Mouse (Mus musculus) forebrain, embryonic 14.5 days (tissue): ENCODE data around the gene Zfp109. TPM values are rescaled to one million over a fixed set of nuclear protein-coding genes. Genes with fewer than 3 reads are reported as not detected.

Experiments used
- ATAC-seq: fragments of 200-750 bp; cut with Nextera tagmentation; 2 replicates; pipeline ENCODE4 v1.8.0; 2017; ENCODE audit warnings: mild to moderate bottlenecking, moderate library complexity
- DNase-seq: peaks from one replicate; pipeline ENCODE4 v3.0.0-alpha.2; 2015; ENCODE audit warnings: low spot score
- H3K27ac ChIP-seq: fragments of 300-500 bp; sonication (generic); 2 replicates; pipeline ENCODE4 v1.5.1; 2014; ENCODE audit warnings: low read depth, mild to moderate bottlenecking, control low read depth, low read length, moderate library complexity
- H3K27me3 ChIP-seq: fragments of 300-500 bp; sonication (generic); replicated peaks from 2 replicates; pipeline ENCODE4 v1.6.1; 2014; ENCODE audit warnings: low read length, control low read depth, mixed read lengths; ENCODE audit not compliant: control insufficient read depth, insufficient read depth
- H3K36me3 ChIP-seq: fragments of 300-500 bp; sonication (generic); 2 replicates; pipeline ENCODE4 v1.6.1; 2014; ENCODE audit warnings: low read length, control low read depth; ENCODE audit not compliant: control insufficient read depth, insufficient read depth
- H3K4me1 ChIP-seq: fragments of 300-500 bp; sonication (generic); 2 replicates; pipeline ENCODE4 v1.6.1; 2014; ENCODE audit warnings: antibody characterized with exemption, low read length, control low read depth; ENCODE audit not compliant: control insufficient read depth, insufficient read depth
- H3K4me2 ChIP-seq: fragments of 300-500 bp; sonication (generic); 2 replicates; pipeline ENCODE4 v1.6.1; 2014; ENCODE audit warnings: mild to moderate bottlenecking, control low read depth, low read length
- H3K4me3 ChIP-seq: fragments of 300-500 bp; sonication (generic); 2 replicates; pipeline ENCODE4 v1.5.1; 2014; ENCODE audit warnings: low read depth, low read length, control low read depth
- H3K9ac ChIP-seq: fragments of 300-500 bp; sonication (generic); 2 replicates; pipeline ENCODE4 v1.6.1; 2014; ENCODE audit warnings: mild to moderate bottlenecking, low read length, control low read depth, moderate library complexity
- H3K9me3 ChIP-seq: fragments of 300-500 bp; sonication (generic); replicated peaks from 2 replicates; pipeline ENCODE4 v1.6.1; 2016; ENCODE audit warnings: low read length, control low read depth, mixed read lengths; ENCODE audit not compliant: control insufficient read depth
- WGBS: fragments of 180-500 bp; shearing (Covaris S2); extraction: QIAGEN DNeasy Blood & Tissue Kit; methylation state at CpG from one replicate; pipeline ENCODE4 v1.1.7; 2014; 5-methylcytosine and 5-hydroxymethylcytosine counted together
- polyA plus RNA-seq: library from polyadenylated mRNA; unstranded; fragments of >200 nt; fragmentation: Nextera tagmentation; extraction: Ambion mirVana; gene quantifications from 2 replicates; pipeline ENCODE4 v1.2.1, GENCODE M21; 2014

Zfp109 gene
- polyA plus RNA-seq, 1 experiment from 2014 or later = 2.6 TPM

DNA sequence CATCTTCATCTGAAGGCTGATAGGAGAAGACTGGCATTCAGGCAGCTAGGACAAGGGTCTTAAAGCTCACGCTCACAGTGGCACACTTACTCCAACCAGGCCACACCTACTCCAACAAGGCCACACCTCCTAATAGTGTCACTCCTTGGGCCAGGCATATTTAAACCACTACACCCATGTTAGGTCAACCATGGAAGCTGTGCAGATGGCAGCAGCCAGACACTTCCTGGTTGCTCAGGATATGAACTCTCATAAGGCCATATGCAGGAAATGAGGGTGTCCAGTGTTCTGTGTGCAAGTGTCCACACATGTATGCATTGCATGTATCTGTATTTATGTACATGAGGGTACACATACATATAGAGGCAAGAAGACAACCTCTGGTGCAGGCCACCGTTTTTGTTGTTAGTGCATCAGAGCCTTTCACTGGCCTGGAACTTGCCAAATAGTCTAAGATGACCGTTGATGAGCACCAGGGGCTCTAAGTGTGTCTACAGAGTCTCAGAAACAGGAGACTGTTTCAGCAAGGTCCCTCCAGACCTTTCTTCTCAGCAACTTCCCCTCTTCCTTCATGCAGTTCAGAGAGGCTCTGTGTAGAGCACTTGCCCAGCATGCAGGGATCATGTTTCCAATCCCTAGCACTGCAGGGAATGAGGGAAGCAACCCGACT, 48.3 kb downstream of the Zfp109 start:
- H3K27ac ChIP-seq = no peak overlapping the region
- 0 out of 2 replicates have a peak, but pooled peaks cover 3% of the 10 kb centered on the region for H3K9me3 ChIP-seq
- peaks cover 5% of the 10 kb centered on the region for H3K36me3 ChIP-seq
- WGBS = 68% methylated on average over 4 of the region's 4 CpGs
- no peaks in the 10 kb centered on the region for H3K4me1 ChIP-seq
- no peak for ATAC-seq
- no peaks in the 10 kb centered on the region for H3K27me3 ChIP-seq
- H3K4me2 ChIP-seq = no peak overlapping the region
- no peak overlapping the region for H3K4me3 ChIP-seq
- no peak for DNase-seq
- no peak overlapping the region for H3K9ac ChIP-seq

DNA sequence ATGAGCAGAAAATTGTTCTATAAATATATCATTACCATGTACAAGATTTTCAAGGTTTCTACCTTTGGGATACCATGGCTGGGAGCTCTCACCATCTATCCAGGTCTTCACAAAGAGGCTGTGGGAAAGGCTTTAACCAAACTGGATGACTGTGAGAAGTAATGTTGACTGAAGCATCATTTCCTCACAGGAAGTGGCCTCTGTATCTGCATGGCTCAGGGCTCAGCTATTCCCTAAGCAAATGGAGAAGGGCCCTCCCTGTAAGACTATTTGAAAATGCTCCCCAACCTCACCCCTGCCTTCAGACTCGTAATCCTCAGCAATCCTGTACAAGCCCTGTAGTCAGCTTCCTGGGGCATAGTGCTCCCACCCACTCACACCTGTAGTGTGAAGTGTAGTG, 49.7 kb downstream of the Zfp109 start:
- ATAC-seq = no peak
- Histone ChIP-seq H3K4me3 (no peak overlapping the region), H3K27me3 (no peaks in the 10 kb centered on the region), H3K4me2 (no peak overlapping the region), H3K4me1 (no peaks in the 10 kb centered on the region), H3K9me3 (no peaks in the 10 kb centered on the region), H3K9ac (no peak overlapping the region), H3K36me3 (no peaks in the 10 kb centered on the region), H3K27ac (no peak overlapping the region)
- WGBS = 58% methylated on average over 1 of the region's 1 CpGs
- DNase-seq = no peak

Other genes with a start within 250 kb of the Zfp109 start
- gene V1rd19, start 235.9 kb downstream of the Zfp109 start, polyA plus RNA-seq = not detected in 2 replicates
- gene Vmn1r183, start 184.3 kb downstream of the Zfp109 start, polyA plus RNA-seq = not detected in 2 replicates
- gene Zfp180, start 155.6 kb downstream of the Zfp109 start, polyA plus RNA-seq = 31.3 and 40.8 TPM in 2 replicates
- gene Zfp112, start 125.2 kb downstream of the Zfp109 start, polyA plus RNA-seq = 6.5 TPM in 2 replicates
- 22.8 and 26.7 TPM in 2 replicates for gene Zfp235, start 103.4 kb downstream of the Zfp109 start, polyA plus RNA-seq
- 4.0 and 6.1 TPM in 2 replicates for gene Zfp114, start 62.5 kb downstream of the Zfp109 start, polyA plus RNA-seq
- gene Zfp111, start 26.1 kb downstream of the Zfp109 start, polyA plus RNA-seq = 7.7 and 8.1 TPM in 2 replicates
- gene Zfp108, start 17.2 kb upstream of the Zfp109 start, polyA plus RNA-seq = 4.1 and 6.0 TPM in 2 replicates
- 9.4 and 11.0 TPM in 2 replicates for gene Zfp93, start 32.9 kb upstream of the Zfp109 start, polyA plus RNA-seq
- gene Zfp61, start 63.7 kb upstream of the Zfp109 start, polyA plus RNA-seq = 33.7 and 40.7 TPM in 2 replicates
- 20.5 and 21.6 TPM in 2 replicates for gene Zfp94, start 79.1 kb upstream of the Zfp109 start, polyA plus RNA-seq
- gene Tescl, start 96.4 kb upstream of the Zfp109 start, polyA plus RNA-seq = 0.20 TPM in 1 of 2 replicates, not detected in the other
- not detected in 2 replicates for gene Lypd5, start 111.6 kb upstream of the Zfp109 start, polyA plus RNA-seq
- 0.09 and 0.53 TPM in 2 replicates for gene Kcnn4, start 132.7 kb upstream of the Zfp109 start, polyA plus RNA-seq
- 23.4 and 26.1 TPM in 2 replicates for gene Smg9, start 162.1 kb upstream of the Zfp109 start, polyA plus RNA-seq
- gene Irgc1, start 214.7 kb upstream of the Zfp109 start, polyA plus RNA-seq = not detected in 2 replicates
- gene Plaur, start 224.9 kb upstream of the Zfp109 start, polyA plus RNA-seq = 1.4 and 2.0 TPM in 2 replicates
- gene Cadm4, start 244.5 kb upstream of the Zfp109 start, polyA plus RNA-seq = 26.3 and 29.0 TPM in 2 replicates